Mouse (Mus musculus) bone marrow macrophage, adult 2 months (primary cell): ENCODE results near the gene Pagr1a.

ENCODE experiments used
- CTCF ChIP-seq: IDR thresholded peaks from 2 replicates; pipeline ENCODE4 v1.5.1; 2012; ENCODE audit warnings: low read depth, mild to moderate bottlenecking, low read length, moderate library complexity
- POLR2A ChIP-seq: IDR thresholded peaks from 2 replicates; pipeline ENCODE4 v1.6.1; 2012; ENCODE audit warnings: mild to moderate bottlenecking, low read depth, low read length, borderline replicate concordance

GRCm38 (mm10) chr7:126975493-126975892, 41.7 kb downstream of the Pagr1a start:
- no peak for TF ChIP-seq CTCF
- no peak for TF ChIP-seq POLR2A
